Mouse (Mus musculus): ENCODE data around the gene Gast.

DNA sequence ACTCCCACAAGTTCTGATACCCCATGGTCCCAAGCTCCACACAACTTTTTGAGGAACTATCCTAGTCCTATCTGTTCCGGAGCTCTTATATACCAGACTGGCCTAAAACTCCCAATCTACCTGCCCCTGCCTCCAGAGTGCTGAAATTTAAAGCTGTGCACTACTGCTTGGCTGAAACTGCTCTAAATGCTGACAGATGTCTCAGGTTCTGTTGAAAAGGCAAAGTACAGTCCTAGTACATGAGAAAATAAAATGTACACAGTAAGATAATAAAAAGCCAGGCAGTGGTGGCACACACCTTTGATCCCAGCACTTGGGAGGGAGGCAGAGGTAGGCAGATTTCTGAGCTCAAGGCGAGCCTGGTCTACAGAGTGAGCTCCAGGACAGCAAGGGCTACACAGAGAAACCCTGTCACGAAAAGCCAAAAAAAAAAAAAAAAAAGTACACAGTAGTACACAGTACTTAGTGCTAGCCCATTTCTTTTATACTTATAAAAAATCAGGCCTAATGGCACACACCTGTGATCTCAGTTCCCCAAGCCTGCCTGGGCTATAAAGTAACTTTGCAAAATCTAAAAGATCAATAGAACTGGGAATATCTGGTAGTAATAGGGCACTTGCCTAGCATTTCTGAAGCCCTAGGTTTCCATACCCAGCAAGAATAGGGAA lies 11.5 kb upstream of the Gast start:
- TF ChIP-seq CTCF (conservative IDR thresholded peaks at IDR 0.05 in 1 of 2, IDR thresholded peaks at IDR 0.05 in 1 of 2; ENCODE audit: low read depth in 2 of 2, low read length in 2 of 2): no peak
- TF ChIP-seq NRF1 (IDR thresholded peaks at IDR 0.05; ENCODE audit: low read depth, low read length): no peak
- TF ChIP-seq MYC (IDR thresholded peaks at IDR 0.05; ENCODE audit: low read depth, low read length): no peak
- TF ChIP-seq ZNF384 (IDR thresholded peaks at IDR 0.05; ENCODE audit: low read depth, low read length): peak; percentile 82
- TF ChIP-seq POLR2A (IDR thresholded peaks at IDR 0.05; ENCODE audit: low read depth, low read length): peak; percentile 20; the same call in 1 of the 2 replicates
- TF ChIP-seq HCFC1 (IDR thresholded peaks at IDR 0.05; ENCODE audit: low read depth, low read length): no peak
- TF ChIP-seq EP300 (IDR thresholded peaks at IDR 0.05; ENCODE audit: low read length): 0 out of 2 replicates have a peak, but pooled peaks have one; percentile 12
- TF ChIP-seq SIN3A (IDR thresholded peaks at IDR 0.05; ENCODE audit: low read length): no peak

All from CH12.LX (cell line).